Comparison of ENCODE assay signal across 8 mouse cellular contexts in the genomic region with DNA sequence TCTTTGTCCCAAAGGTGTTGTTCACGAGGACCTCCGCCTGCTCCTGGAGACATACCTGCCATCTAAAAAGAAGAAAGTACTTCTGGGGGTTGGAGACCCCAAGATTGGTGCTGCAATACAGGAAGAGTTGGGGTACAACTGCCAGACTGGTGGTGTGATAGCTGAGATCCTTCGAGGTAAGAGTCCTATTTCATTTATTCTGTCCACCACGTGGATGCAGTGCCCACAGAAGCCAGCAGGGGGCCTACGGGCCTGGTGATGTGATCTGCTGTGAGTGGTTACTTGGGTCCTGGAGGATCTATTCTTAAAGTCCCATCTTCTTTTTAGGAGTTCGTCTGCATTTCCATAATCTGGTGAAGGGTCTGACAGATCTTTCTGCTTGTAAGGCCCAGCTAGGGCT. TPM values are rescaled to one million over a fixed set of nuclear protein-coding genes. Genes with fewer than 3 reads are reported as not detected.
A peak's percentile ranks its signal among the peaks of the same experiment; 100 is the strongest.
DNase-seq lines count a peak whose midpoint lies in the region; ATAC-seq lines count a peak whose summit lies in the region.

No protein-coding gene starts in this region.

- no peak overlapping the region for H3K9ac ChIP-seq in limb, embryonic 12.5 days (replicated peaks)
- peak overlapping the region; percentile 87; the same call in 1 of the 2 replicates for H3K9ac ChIP-seq in midbrain, embryonic 13.5 days (replicated peaks)

- no peaks in the 10 kb centered on the region for H3K27me3 ChIP-seq in limb, embryonic 12.5 days
- H3K27me3 ChIP-seq in midbrain, embryonic 13.5 days = no peaks in the 10 kb centered on the region

- intact Hi-C loops in heart, postnatal 14 days (cut with DNase I) = loop anchor here (1.0 kb wide), 1 partner anchor 8 kb away; no protein-coding TSS in a partner anchor

- peak; percentile 58 for DNase-seq in layer of hippocampus, adult 11-12 months (ENCODE audit: low spot score)
- no peak for DNase-seq in layer of hippocampus, postnatal 36 days
- peak; percentile 68 for DNase-seq in Muller cell, postnatal 12 days (ENCODE audit: inconsistent ontology term)
- peak; percentile 82 for DNase-seq in embryo, embryonic 10.5 days (ENCODE audit: low spot score)
- DNase-seq in heart, postnatal 14 days = peak; percentile 38 to 65
- DNase-seq in thymus, postnatal 14 days = peak; percentile 66

- WGBS in limb, embryonic 12.5 days = 48% methylated on average over 6 of the region's 6 CpGs
- WGBS in midbrain, embryonic 13.5 days = 38% methylated on average over 6 of the region's 6 CpGs

- peaks cover 19% of the 10 kb centered on the region for H3K4me1 ChIP-seq in limb, embryonic 12.5 days (replicated peaks)
- H3K4me1 ChIP-seq in midbrain, embryonic 13.5 days (replicated peaks) = peaks cover 28% of the 10 kb centered on the region

- H3K9me3 ChIP-seq in limb, embryonic 12.5 days = no peaks in the 10 kb centered on the region
- no peaks in the 10 kb centered on the region for H3K9me3 ChIP-seq in midbrain, embryonic 13.5 days

- peaks cover 54% of the 10 kb centered on the region for H3K36me3 ChIP-seq in limb, embryonic 12.5 days
- H3K36me3 ChIP-seq in midbrain, embryonic 13.5 days = peaks cover 51% of the 10 kb centered on the region

- peak overlapping the region; percentile 86 for H3K4me3 ChIP-seq in limb, embryonic 12.5 days (replicated peaks)
- H3K4me3 ChIP-seq in midbrain, embryonic 13.5 days (replicated peaks) = peak overlapping the region; percentile 88

- no peak overlapping the region for H3K27ac ChIP-seq in limb, embryonic 12.5 days
- H3K27ac ChIP-seq in midbrain, embryonic 13.5 days = no peak overlapping the region

- peak overlapping the region; percentile 88 for H3K4me2 ChIP-seq in limb, embryonic 12.5 days
- H3K4me2 ChIP-seq in midbrain, embryonic 13.5 days (replicated peaks) = peak overlapping the region; percentile 78

- ATAC-seq in limb, embryonic 12.5 days (ENCODE audit: insufficient number of reproducible peaks, insufficient read depth, low FRiP score, low TSS enrichment, low read depth) = no peak
- ATAC-seq in midbrain, embryonic 13.5 days = no peak

RNA-seq across cellular contexts. Expression of a gene that starts 1.4 kb away (rescaled TPM):
- 100 to 1,000 TPM; 143 to 144 TPM for total RNA-seq in layer of hippocampus, postnatal 36 days (2021)
- 10 to 100 TPM; 35.0 to 36.9 TPM for total RNA-seq in heart, postnatal 14 days (2021)
- 391 and 407 TPM in 2 replicates for polyA plus RNA-seq in limb, embryonic 12.5 days (2016; fragmentation: Nextera tagmentation; extraction: Ambion mirVana)
- polyA plus RNA-seq in midbrain, embryonic 13.5 days (2015; fragmentation: Nextera tagmentation; extraction: Ambion mirVana) = 246 and 261 TPM in 2 replicates

RNA-seq across cellular contexts. Expression of a gene that starts 8.7 kb away (rescaled TPM):
- total RNA-seq in layer of hippocampus, postnatal 36 days (2021) = 100 to 1,000 TPM; 329 to 336 TPM
- 100 to 1,000 TPM; 678 to 685 TPM for total RNA-seq in heart, postnatal 14 days (2021)
- polyA plus RNA-seq in limb, embryonic 12.5 days (2016; fragmentation: Nextera tagmentation; extraction: Ambion mirVana) = 141 and 144 TPM in 2 replicates
- polyA plus RNA-seq in midbrain, embryonic 13.5 days (2015; fragmentation: Nextera tagmentation; extraction: Ambion mirVana) = 154 and 165 TPM in 2 replicates

RNA-seq across cellular contexts. Expression of a gene that starts 19.3 kb away (rescaled TPM):
- total RNA-seq in layer of hippocampus, postnatal 36 days (2021) = 10 to 100 TPM; 11.4 to 11.7 TPM
- total RNA-seq in heart, postnatal 14 days (2021) = 1 to 10 TPM in 1 of 2 experiments, under 1 TPM in 1; 0.68 to 1.1 TPM
- polyA plus RNA-seq in limb, embryonic 12.5 days (2016; fragmentation: Nextera tagmentation; extraction: Ambion mirVana) = 2.1 and 3.6 TPM in 2 replicates
- 2.1 and 2.7 TPM in 2 replicates for polyA plus RNA-seq in midbrain, embryonic 13.5 days (2015; fragmentation: Nextera tagmentation; extraction: Ambion mirVana)

Comparison
In these comparisons a context has a peak if more than half of its experiments do, and no peak if none do; other contexts are left out.
1. DNase-seq: peak in layer of hippocampus, adult 11-12 months (single experiment), Muller cell, postnatal 12 days (single experiment), embryo, embryonic 10.5 days (single experiment), heart, postnatal 14 days (2 of 2) and thymus, postnatal 14 days (single experiment); none in layer of hippocampus, postnatal 36 days (0 of 2).
2. RNA of a gene that starts 19.3 kb away (total RNA-seq): 11.4 to 11.7 TPM in layer of hippocampus, postnatal 36 days; 0.68 to 1.1 TPM in heart, postnatal 14 days; every median in the first group is over 4 times any median in the second.